Mouse (Mus musculus): Measurements from ENCODE around the gene Dnajc7.
A peak's percentile ranks its signal among the peaks of the same experiment; 100 is the strongest.
"Not testable (repeated sequence)": the region's sequence is repeated elsewhere in the genome, so short reads cannot be mapped to it uniquely, and the experiment has no call there.

Gene Dnajc7

DNA sequence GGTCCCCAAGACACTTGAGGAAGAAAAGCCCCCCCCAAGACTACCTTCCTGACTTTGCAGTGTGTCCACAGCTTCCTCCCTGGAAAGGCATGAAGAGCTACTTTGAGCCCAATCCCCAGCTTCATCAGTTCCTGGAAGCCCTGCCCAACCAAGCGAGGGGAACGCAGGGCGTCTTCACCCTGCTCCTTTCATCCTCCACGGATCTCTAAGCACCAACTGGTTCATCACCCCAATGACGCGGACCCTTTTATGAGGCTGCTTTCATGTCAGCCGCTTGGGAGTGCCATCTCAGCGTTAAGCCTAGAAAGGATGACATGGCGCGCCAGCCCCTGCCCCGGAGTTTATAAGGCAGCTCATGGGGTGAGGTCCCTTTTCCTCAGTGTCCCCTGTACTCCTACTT lies at the start of gene Dnajc7:
TSS of gene Dnajc7 (minus strand) at position 187 of the 400 bp plus-strand sequence.
- DNase-seq = peak; percentile 47

DNA sequence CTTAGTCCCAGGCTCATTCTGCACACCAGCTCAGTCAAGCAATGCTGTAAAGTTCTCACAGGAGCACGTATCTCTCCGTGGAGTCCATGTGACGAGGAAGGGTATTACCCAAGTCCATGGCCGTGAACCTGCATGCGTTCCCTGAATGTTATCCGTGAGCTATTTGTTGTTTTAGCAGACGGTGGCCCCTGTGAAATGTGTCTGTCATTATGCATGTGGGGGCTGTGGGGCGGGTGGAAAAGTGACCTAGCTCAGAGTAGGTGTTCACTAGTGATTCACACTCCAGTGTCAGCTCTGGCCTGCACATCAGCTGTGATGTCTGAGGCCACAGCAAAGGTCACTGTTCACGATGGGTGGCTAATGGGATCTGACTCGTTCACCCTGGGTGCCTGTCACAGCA lies 39.8 kb upstream of the Dnajc7 start:
- DNase-seq = no peak

DNA sequence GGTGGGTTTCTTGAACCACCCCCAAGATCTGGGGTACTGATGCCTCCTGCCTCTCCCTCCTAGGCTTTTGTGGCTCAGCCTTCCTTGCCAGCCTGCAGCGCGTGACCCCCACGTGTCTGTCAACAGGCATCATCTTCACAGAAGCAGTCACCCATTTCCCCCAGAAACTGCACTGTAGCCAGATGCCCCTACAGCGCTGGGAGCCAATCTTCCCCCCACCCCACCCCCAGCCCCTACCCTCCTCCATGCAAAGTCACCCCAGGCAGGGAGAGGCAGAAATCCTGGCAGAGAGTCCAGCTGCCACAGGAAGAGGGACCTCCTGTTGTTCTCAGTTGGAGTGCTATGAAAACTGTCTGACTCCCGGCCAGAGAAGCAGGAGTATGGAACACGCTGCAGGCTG lies 36.5 kb upstream of the Dnajc7 start:
- DNase-seq = no peak

DNA sequence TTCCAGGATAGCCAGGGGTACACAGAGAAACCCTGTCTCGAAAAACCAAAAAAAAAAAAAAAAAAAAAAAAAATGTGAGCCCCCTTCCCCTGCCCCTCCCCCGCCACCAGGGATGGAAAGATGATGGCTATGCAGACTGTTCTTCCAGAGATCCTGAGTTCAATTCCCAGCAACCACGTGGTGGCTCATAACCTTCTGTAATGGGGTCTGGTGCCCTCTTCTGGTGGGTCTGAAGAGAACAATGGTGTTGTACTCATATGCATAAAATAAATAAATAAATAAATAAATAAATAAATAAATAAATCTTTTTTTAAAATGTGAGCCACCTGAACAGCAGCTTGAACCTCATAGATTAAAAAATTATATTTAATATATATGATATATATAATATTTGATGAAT lies 35.6 kb upstream of the Dnajc7 start:
- DNase-seq = not testable (repeated sequence)

DNA sequence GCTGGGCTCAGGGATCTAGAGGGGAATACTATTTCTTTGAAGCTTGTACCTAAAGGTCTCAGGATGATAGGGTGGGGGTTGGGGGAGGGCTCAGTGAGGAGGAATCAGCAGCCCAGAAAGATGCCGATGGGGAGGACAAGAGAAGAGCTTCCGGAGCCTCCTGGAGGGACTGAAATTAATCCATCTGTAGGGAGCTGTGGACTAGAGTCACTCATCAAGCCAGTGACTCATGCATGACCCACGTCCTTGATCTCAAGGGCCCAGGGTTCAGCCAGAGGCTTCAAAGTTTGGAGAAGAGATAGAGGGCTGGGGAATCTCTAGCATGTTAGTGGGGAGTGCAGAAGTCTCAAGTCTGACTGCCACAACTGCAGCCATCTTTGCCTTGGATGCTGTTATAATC lies 31.8 kb upstream of the Dnajc7 start:
- DNase-seq = no peak

DNA sequence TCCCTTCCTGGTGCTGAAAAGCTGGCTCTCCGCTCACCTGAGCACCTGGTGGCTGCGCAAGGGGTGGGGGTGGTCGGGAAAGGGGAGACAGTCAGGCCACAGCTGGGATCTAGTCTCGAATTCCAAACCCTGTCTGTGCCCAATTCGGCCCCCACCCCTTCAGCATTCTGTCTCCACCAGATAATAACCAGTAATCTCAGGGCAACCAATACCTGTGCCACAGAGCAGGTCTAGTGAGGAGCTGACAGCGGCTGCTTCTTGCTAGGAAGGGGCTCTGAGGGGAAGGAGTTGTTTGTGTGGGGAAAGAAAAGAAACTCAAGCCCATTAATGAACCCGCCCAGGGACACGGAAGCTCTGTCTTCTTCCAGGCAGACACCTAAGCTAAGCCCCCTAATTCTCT lies 31.2 kb upstream of the Dnajc7 start:
- DNase-seq = no peak

DNA sequence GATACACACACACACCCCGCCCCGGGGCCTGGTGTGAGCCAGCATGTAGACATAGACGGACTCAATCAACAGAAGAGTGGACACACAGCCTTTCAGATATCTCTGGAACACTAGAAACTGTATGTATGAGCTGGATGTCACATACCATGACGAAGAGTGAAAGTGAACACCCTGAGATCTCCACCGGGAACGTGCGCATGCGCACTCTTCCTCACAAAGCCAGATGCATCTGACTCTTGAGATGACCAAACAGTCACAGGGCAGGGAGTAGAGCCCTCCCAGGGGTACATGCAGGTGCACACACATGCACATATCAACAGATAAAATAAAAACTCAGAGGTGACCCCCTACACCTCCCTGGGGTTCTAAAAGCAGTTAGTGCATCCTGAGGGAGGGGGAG lies 28.4 kb upstream of the Dnajc7 start:
- no peak for DNase-seq

DNA sequence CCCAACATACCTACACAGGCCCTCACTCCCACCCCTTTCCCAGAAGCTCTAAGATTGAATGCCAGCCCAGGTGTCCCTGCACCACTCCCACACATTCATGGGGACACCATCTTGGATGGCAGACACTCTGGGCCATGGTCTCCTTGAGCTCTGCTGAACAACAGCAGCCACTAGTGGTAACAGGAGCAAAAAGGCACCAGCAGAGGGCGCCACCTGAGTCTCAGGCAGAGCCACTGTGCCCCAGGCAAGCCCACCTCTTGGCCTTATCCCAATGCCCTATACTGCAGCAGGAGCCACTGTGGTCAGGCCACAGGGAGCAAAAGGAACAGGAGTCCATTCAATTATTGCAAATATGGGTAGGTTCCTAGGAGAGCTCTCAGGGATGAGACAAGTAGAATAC lies 26.3 kb upstream of the Dnajc7 start:
- DNase-seq = peak; percentile 61

DNA sequence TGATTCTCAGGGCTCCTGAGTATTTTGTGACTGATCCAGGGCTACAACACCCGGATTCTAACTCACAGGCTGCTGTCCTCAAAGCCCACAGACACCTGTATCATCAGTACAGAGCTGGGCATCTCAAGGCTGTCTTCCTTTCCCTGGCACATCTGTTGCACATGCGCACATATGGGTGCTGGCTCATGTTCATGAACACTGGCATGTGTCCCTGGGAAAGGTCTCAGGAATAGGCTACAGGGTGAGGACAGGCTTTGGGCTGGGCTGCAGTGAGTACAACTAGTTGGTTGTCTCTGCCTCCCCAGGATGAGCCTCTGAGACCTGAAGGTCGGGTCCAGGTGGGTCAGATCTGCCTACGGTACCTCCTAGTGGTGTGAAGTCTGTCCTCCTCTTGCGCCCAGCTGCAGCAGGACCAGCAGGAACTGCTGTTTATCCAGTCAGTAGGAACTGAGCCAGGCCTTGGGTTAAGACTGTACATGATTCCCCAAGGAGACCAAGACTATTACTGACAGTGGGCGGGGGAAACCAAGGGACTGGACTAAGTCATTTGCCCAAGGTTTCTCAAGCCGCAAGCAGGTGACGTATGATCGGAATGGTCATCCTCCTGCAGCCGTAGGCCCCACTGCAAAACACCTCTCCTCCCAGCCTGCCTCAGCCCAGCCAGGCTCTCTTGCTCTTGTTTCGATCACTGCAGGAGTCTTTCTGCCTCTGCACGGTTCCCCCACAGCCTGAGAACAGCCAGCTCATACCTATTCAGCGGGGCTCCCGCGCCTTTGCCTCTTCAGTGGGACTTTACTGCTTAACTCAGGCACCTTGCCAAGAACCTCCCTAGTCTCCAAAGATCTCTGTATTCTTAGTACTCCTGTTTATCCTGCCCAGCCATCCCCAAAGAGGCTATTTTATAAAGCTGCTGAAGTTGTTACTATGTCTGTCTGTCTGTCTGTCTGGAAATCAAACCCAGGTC lies 23.9 kb upstream of the Dnajc7 start:
- DNase-seq = no peak

DNA sequence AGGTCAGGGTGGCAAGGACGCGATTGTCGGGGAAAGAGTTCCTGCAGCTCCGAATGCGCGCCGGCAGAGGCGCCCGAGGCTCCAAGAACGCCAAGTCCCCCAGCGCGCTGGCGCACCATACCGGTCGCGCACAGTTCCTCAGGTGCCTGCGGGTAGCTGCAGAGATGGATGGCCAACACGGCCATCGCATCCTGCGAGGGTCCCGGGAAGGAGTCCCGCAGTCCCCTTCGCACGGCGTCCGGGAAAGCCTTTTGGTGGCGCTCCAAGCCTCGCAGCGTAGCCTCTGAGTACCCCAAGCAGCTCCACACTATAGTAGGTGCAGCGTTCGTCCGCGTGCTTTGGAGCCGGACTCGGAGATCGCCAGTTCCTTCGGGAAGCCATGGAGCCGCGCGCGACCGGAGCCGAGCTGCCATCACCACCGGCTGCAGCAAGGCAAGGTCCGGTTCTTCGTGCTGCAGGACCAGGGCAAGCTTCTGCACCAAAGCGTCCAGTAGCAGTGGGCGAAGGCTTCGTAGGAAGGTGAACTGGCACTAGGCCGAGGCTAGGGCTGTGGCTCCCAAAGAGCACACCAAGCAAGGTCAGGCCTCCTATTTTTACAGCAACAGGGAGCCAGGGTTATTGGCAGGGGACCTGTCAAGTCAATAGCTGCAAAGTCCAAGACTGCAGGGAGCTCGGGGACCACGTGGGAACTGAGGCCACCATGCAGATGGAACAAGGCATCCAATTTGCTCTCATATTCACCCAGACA lies 20.4 kb upstream of the Dnajc7 start:
- peak; percentile 55 for DNase-seq

DNA sequence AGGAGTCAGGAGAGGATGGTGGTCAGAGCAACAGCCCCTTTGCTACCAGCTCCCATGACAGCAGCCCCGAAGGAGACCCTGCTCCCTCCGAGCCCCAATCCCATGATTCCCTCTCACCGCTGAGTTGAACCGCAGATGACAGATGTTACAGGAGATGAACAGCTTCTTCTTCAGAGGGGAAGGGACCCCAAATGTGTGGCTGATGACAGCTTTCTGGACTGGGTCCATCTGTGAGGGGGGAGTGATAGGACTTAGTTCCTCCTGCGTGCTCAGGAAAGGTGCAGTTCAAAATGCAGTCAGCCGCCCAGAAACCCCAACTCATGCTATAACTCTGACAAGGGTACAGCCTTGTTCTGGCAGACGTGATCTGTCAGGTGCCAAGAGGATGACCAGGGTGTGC lies 14.6 kb upstream of the Dnajc7 start:
- no peak for DNase-seq

DNA sequence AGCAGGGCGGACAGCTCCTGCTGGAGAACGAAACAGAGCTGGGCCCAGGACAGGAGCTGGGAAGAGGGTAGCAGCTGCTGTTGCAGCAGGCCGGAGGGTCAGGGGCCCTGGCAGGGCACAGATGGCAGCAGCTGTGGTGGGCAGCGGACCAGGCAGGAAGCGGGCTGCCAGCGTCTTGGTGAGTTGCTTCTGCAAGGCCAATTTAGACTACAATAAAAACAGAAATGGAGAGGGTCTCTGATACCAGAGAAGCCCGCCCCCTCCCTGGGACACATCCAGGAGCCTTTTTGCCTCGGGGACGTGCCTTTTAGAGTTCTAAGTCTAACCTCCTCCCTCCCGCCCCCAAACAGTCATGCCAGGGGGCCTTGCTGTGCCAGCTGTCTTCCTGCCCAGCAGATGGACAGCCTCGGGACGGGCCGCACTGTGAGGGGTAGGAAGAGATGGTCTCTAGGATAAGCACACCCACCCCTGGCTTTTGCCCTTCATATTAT lies 8.9 kb upstream of the Dnajc7 start:
- peak; percentile 30 for DNase-seq

DNA sequence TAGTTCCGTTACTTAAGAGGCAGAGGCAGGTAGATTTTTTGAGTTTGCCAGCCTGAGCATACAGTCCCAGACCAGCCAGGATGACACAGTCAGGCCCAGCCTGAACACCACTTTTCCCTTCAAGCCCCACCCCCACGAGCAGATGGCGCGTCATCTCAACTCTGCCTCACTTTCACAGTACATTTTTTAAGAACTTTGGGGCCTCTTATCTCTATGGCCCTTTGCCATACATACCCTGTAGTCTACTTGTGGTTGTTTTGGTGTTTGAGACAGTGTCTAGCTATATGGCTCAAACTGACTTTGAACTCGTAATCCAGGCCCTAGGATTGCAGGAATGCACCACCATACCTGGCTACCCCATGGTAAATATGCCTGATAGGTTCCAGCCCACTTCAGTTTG lies 8.1 kb upstream of the Dnajc7 start:
- DNase-seq = no peak

DNA sequence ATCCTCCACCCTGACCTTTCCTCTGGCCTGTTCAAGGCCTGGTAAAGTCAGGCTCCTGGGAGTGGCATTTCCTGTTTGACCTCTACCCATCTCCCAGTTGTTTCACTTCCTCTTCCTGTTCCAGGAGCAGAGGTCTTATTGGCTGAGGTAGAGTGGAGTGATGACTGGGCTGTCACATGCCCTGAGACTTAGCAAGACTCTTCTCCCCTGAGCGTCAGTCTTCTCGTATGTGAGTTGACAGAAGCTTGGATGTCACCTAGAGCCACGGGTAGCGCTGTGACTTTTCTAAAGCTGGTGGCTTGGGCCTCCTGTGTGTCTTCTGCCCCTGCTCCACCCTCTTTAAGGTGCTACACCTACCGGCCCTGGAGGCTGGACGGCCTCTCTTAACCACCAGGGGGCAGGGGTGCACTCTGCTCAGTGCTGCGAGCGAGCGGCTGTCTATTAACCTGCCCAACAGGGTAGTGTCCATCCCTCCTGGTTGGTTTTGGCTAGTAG lies 6.8 kb upstream of the Dnajc7 start:
- peak; percentile 76 for DNase-seq

DNA sequence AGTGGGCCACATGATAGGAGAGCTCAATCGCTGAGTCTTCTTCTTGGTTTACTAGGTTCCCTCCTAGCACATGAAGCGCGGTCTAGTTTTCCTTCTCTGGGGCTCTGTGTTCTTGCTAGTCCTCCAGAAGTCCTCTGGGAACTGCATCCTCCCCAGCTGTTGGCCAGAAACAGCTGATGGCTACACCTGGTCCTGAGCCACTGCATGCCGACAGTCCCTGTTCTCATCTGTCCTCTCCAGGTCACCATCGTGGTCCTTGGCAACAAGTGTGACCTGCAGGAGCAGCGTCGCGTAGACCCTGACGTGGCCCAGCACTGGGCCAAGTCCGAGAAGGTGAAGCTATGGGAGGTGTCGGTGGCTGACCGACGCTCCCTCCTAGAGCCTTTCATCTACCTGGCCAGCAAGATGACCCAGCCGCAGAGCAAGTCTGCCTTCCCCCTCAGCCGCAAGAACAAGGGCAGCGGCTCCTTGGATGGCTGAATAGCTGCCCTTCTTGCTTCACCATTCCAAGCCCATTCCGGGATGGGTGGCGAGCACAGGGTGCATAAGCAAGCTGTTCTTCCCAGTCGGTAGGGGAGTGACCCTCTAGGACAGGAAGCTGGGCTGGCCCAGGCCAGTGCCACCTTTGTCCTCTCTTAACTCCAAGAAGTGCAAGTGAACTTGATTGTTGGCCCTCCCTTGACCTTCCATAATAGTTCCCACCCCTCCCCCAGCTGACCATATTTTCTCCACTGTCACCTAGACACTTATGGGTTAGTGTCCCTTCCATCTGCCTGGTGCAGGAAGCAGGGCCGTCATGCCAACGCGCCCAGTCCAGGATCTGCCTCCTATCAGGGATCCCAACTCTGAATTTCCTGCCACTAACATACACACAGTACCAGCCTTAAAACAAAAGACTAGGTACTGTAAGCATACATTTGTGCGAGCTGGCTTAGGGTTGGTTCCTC lies 6.1 kb upstream of the Dnajc7 start:
- no peak for DNase-seq

DNA sequence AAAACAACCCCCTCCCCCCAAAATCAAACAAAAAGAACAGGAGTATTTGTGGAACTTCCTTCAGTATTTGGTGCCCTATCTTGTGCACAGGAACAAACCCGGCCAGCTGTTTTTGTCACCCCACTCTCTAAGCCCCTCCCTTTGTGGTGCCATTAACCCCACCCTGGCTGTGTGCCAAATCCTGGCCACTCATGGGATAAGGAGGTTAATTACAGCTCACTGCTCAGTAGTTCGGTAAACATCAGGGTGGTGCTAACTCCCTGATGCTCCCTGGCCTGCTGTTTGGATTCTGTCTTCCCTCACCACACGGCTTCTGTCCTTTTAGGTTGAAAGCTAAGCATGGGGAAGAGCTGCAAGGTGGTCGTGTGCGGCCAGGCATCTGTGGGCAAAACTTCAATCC lies 3.9 kb upstream of the Dnajc7 start:
- DNase-seq = peak; percentile 48

DNA sequence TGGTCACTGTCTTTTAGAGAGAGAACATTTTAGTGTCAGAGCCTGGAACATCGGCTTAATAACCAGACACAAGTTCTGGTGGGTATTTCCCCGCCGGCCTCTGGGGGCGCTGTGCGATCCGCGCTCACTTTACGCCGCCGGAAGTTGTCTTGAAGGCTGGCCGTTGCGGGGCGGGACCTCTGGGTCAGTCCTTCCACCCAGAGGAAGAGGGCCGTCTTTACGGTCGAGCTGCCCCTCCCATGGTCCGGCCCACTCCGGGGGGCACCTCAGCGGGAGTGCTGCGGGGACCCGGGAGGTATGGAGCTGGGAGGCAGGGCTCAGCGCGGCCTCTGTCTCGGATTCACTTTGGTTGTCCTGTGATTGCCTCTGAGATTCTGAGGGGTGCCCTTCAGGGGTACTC lies 2.7 kb upstream of the Dnajc7 start:
- DNase-seq = peak; percentile 95

DNA sequence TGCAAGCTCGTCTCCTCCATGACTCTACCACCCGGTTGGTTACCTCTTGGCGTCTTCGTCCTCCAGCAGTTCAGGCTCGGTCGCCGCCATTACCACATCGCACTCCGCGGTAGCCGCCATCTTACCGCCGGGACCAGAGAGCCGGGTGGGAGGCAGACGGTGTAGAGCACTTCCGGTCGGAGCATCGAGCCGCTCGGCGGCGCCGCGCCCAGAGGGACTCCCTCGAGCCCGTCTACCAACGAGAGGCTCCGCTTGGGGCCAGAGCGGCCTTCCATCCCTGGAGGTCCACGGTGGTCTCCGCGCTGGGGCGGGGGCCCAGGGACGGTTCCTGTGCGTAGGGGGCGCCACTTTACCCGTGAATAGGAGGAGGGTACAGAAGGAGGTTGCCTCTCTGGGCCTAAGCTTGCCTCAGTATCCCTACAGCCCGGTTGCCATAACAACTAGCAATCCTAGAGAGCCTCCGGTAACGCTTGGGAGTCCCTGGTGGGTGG lies 438 bp downstream of the Dnajc7 start:
- DNase-seq = peak; percentile 99

DNA sequence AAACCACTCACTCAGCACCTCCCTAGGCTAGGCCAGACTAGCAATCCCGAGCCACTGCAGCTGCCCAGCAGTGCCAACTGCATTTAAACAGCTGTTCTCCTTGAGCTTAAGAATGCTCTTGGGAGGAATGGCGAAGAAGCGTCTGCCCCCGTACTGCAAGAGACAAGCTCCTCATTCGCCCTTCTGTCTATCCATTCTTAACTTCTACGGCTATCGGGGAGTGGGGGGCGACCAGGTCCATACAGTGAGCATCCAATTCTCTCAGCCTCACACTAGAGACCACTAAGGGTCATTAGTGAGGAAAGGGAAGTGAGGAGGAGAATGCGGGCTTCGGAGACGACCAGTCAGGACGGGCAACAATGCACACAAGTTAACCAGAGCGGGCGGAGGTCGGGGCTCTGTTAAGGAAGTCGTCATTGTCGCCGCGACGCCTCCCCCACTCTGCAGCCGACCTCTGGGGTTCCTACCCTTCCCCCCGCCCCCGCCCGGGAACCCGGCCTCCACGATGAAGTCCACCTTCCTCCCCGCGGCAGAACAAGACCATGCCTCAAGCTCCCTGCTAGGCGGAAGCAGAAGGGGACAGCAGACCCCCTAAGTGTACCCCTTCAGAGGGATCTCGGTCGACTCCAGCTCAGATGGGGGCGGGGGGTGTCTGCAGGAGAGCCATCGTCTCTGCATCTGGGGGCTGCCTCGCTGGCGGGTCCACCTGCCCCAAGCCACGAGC lies 1.0 kb downstream of the Dnajc7 start, which contains the start of gene Nkiras2:
TSS of gene Nkiras2 (plus strand) at position 484 of the 724 bp plus-strand sequence.
- DNase-seq = peak; percentile 64

DNA sequence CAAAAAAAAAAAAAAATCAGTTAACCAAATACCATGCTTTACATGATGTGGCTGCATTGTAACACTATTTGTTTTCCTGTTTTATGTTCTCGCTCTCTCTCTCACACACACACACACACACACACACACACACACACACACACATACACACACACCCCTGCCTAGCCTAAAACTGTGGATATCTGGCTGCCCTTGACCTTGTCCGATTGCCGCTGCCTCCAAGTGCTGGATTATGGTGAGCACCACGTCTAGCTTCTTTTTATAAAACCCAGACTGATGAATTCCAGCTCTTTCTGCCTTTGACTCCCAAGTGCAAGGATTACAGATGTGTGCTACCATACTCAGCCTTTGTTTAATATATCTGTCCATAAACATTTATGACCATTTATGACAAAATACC lies 2.5 kb downstream of the Dnajc7 start:
- no peak for DNase-seq

DNA sequence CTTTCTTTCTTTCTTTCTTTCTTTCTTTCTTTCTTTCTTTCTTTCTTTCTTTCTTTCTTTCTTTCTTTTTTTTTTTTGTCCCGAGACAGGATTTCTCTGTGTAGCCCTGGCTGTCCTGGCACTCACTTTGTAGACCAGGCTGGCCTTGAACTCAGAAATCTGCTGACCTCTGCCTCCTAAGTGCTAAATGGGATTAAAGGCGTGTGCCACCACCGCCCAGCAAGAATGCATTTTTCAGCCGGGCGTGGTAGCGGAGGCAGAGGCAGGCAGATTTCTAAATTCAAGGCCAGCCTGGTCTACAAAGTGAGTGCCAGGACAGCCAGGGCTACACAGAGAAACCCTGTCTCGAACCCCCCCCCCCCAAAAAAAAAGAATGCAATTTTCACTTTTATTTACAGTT lies 3.1 kb downstream of the Dnajc7 start:
- DNase-seq = not testable (repeated sequence)

DNA sequence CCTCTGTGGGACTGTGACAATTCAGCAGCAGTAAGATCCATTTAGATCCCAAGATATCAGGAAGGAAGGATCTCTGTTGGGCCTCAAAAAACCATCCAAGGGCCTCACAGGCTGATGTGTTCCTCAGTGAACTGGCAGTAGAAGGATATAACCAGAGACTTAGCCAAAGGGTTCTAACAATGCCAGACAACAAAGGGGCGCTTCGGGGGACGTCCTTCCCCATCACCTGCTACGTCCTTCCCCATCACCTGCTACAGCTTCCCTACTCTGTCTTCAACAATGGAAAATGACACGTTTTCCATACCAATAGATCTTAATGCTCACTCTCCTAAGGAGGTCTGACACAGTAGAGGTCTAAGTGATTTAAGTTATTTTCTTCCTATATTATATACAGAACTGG lies 3.6 kb downstream of the Dnajc7 start:
- no peak for DNase-seq

All from right cerebral cortex, postnatal 4 days (tissue).